Mouse (Mus musculus) stomach, embryonic 16.5 days (tissue): ENCODE results near the gene Oxld1. TPM values are rescaled to one million over a fixed set of nuclear protein-coding genes. Genes with fewer than 3 reads are reported as not detected.
A peak's percentile ranks its signal among the peaks of the same experiment; 100 is the strongest.

Experiments
- ATAC-seq: fragments of 200-750 bp; cut with Nextera tagmentation; 2 replicates; pipeline ENCODE4 v1.8.0; 2017; ENCODE audit warnings: moderate number of reproducible peaks, moderate TSS enrichment; ENCODE audit not compliant: insufficient read depth, low FRiP score
- H3K27ac ChIP-seq: fragments of 300-500 bp; sonication (generic); 2 replicates; pipeline ENCODE4 v1.5.1; 2014; ENCODE audit warnings: low read length
- H3K27me3 ChIP-seq: fragments of 300-500 bp; sonication (generic); 2 replicates; pipeline ENCODE4 v1.6.1; 2014; ENCODE audit warnings: low read length, control low read depth, mixed read lengths; ENCODE audit not compliant: control insufficient read depth, insufficient read depth
- H3K36me3 ChIP-seq: fragments of 300-500 bp; sonication (generic); 2 replicates; pipeline ENCODE4 v1.6.1; 2014; ENCODE audit warnings: low read length; ENCODE audit not compliant: control insufficient read depth, insufficient read depth
- H3K4me1 ChIP-seq: fragments of 300-500 bp; sonication (generic); 2 replicates; pipeline ENCODE4 v1.6.1; 2014; ENCODE audit warnings: low read length, control low read depth, mixed read lengths; ENCODE audit not compliant: control insufficient read depth, insufficient read depth
- H3K4me2 ChIP-seq: fragments of 300-500 bp; sonication (generic); 2 replicates; pipeline ENCODE4 v1.6.1; 2014; ENCODE audit warnings: low read depth, low read length, mixed read lengths
- H3K4me3 ChIP-seq: fragments of 300-500 bp; sonication (generic); replicated peaks from 2 replicates; pipeline ENCODE4 v1.5.1; 2014; ENCODE audit warnings: mild to moderate bottlenecking, low read length
- H3K9ac ChIP-seq: fragments of 300-500 bp; sonication (generic); 2 replicates; pipeline ENCODE4 v1.6.1; 2014; ENCODE audit warnings: low read length
- H3K9me3 ChIP-seq: fragments of 300-500 bp; sonication (generic); replicated peaks from 2 replicates; pipeline ENCODE4 v1.6.1; 2016; ENCODE audit warnings: low read length, control low read depth; ENCODE audit not compliant: control insufficient read depth
- WGBS: fragments of 180-500 bp; shearing (Covaris S2); extraction: QIAGEN DNeasy Blood & Tissue Kit; methylation state at CpG from one replicate; pipeline ENCODE4 v1.1.7; 2014; 5-methylcytosine and 5-hydroxymethylcytosine counted together
- polyA plus RNA-seq: library from polyadenylated mRNA; unstranded; fragments of >200 nt; fragmentation: Nextera tagmentation; extraction: Ambion mirVana; gene quantifications from 2 replicates; pipeline ENCODE4 v1.2.1, GENCODE M21; 2015

The Oxld1 gene
- polyA plus RNA-seq, 1 experiment from 2014 or later, result 14.0 TPM

DNA sequence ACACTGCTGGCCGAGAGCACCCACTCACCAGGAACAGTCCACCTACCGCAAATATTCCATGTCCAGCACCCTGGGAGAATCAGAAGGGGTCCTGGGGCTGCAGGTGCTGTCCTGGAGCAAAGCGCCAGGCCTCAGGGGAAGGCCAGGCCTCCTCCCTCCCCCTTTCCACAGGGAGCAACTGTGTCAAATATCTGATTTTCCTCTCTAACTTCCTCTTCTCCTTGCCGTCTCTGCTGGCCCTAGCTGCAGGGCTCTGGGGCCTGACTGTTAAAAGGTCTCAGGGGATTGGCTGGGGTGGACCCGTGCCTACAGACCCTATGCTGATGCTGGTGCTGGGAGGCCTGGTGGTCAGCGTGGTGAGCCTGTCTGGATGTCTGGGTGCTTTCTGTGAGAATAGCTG, 13.8 kb downstream of the Oxld1 start:
- ATAC-seq, result no peak
- no peaks in the 10 kb centered on the region for H3K36me3 ChIP-seq
- no peak overlapping the region for H3K4me2 ChIP-seq
- H3K27ac ChIP-seq, result no peak overlapping the region
- 74% methylated on average over 6 of the region's 6 CpGs for WGBS
- no peak overlapping the region for H3K9ac ChIP-seq
- H3K4me1 ChIP-seq, result no peaks in the 10 kb centered on the region
- H3K4me3 ChIP-seq, result no peak overlapping the region
- no peaks in the 10 kb centered on the region for H3K27me3 ChIP-seq
- no peaks in the 10 kb centered on the region for H3K9me3 ChIP-seq

DNA sequence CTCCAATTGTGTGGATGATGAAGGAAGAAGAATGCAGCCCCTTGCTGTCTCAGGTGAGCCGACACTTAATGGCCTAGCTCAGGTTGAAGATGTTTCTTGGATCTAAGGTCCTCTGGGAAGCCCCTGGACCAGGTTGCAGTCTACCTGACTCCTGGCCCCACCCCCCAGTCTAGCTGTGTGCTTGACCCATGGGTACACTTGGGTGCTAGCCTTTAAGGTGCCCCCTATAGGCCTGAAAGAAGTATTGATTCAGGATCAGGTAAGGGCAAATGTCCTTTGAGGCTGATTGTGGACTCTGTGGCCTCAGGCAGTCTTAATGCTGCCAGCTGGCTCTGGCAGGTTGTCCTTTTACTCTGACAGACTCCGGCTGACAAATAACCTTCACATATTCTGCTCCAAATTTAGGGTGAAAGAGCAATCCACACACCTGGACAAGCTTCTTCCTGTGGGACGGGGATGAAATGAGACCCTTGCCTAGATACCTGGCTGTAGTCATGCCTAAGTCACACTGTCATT, 15.0 kb downstream of the Oxld1 start:
- Histone ChIP-seq H3K36me3 (no peaks in the 10 kb centered on the region), H3K27me3 (no peaks in the 10 kb centered on the region), H3K9ac (no peak overlapping the region), H3K4me1 (no peaks in the 10 kb centered on the region), H3K4me2 (no peak overlapping the region), H3K27ac (no peak overlapping the region), H3K9me3 (no peaks in the 10 kb centered on the region), H3K4me3 (no peak overlapping the region)
- WGBS, result 84% methylated on average over 3 of the region's 3 CpGs
- no peak for ATAC-seq

- Histone ChIP-seq H3K27me3 (no peaks in the 10 kb centered on the region), H3K27ac (no peak within 1 kb of the TSS), H3K4me3 (no peak within 1 kb of the TSS), H3K4me2 (no peak within 1 kb of the TSS), H3K9ac (no peak within 1 kb of the TSS), H3K4me1 (no peaks in the 10 kb centered on the region), H3K9me3 (no peaks in the 10 kb centered on the region), H3K36me3 (no peaks in the 10 kb centered on the region)
- 87% methylated on average over 3 of the region's 3 CpGs for WGBS
- ATAC-seq, result no peak
Measured at GRCm38 (mm10) chr11:120442344-120442743, 15.5 kb downstream of the Oxld1 start, which contains the start of gene Tspan10. Gene Tspan10, plus strand, starts transcription at chr11:120442644.

DNA sequence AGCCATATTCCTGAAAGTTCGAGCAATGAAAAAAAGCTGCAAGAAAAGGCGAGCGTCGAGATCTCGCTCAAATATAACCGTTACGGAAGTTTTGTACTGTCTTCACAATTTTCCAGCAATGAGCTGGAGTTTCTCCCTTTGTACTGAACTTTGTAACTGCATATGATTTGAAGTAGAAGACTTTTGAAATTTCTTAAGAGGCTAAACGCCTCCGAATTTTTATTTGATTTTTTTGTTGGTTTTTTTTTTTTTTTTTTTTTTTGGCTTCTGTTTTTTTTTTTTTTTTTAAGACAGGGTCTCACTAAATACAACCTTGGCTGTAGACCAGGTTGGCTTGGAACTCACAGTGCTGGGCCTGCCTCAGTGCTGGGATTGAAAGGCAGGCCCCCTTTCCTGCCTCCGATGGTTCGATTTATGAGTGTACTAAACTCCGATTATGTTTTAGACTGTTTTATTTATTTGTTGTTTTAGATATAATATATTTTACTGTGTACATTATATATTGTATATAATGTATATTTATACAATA, 19.9 kb downstream of the Oxld1 start:
- 23% methylated on average over 12 of the region's 12 CpGs for WGBS

DNA sequence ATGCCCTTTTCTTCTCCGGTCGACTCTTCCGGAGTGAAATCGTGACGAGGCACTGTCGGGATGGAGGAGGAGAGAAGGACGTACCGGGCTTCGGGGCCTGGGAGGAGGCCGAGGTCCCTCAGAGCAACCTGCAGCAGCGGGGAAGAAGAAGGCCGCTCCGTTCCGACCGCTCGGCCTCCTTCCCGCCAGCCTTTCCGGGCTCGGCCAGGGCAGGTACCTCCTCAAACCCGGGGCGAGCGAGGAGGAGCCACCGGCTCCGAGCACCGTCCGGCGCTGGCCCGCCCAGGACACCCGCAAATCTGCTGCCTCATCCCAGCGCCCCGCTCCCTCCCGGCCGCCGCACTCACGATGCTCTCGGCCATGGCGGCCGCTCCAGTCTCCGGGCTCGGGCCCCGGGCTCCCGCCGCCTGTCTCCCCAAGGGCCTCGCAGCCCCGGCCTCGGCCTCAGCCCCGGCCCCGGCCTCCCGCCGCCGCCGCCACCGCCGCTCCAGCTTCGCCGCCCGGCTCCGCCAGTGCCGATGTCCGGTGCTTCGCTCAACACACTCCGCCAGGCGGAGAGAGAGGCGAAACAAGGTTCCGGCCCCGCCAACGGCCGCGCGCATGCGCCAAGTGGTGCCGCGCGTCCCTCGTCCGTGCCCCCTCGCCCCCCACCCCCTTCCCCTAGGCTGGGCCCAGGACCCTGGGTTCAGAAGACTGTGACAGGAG, 20.6 kb downstream of the Oxld1 start, which contains the start of gene Nploc4:
Gene Nploc4, minus strand, starts transcription at position 557 of the 705 bp plus-strand sequence.
- Histone ChIP-seq H3K36me3 (0 out of 2 replicates have a peak, but pooled peaks cover 3% of the 10 kb centered on the region), H3K4me2 (peak within 1 kb of the TSS; percentile 94), H3K27ac (peak within 1 kb of the TSS; percentile 60; the same call in 1 of the 2 replicates), H3K9me3 (no peaks in the 10 kb centered on the region), H3K4me3 (peak within 1 kb of the TSS; percentile 90), H3K4me1 (peaks cover 10% of the 10 kb centered on the region), H3K27me3 (no peaks in the 10 kb centered on the region), H3K9ac (peak within 1 kb of the TSS; percentile 94)
- ATAC-seq, result peak; percentile 92
- under 1% methylated on average over 77 of the region's 77 CpGs for WGBS

More for the DNA sequence above, 19.9 kb downstream of the Oxld1 start:
- Histone ChIP-seq H3K9ac (peak overlapping the region; percentile 94), H3K9me3 (no peaks in the 10 kb centered on the region), H3K27me3 (no peaks in the 10 kb centered on the region), H3K4me2 (peak overlapping the region; percentile 57), H3K4me1 (peaks cover 10% of the 10 kb centered on the region), H3K36me3 (0 out of 2 replicates have a peak, but pooled peaks cover 3% of the 10 kb centered on the region), H3K27ac (0 out of 2 replicates have a peak overlapping the region, but pooled peaks have one; percentile 21), H3K4me3 (peak overlapping the region; percentile 90)
- no peak for ATAC-seq

DNA sequence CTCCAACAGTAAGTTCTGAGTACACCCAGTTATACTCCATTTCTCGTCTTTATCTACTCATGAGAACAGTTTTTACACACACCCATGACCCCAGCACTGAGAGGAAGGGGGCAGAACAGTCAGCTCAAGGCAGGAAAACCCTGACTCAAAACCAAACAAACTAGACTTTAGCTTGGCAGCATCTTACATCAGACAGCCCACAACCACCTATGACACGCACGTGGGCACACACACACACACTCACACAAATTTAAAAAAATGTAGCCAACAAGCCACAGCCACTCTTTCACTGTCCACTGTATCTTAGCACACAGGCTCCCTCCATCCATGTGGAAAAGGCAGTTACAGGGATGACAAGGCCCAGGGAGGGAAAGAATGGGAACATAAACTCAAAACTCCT, 31.1 kb downstream of the Oxld1 start:
- Histone ChIP-seq H3K4me3 (no peak overlapping the region), H3K27ac (no peak overlapping the region), H3K9ac (no peak overlapping the region), H3K27me3 (no peaks in the 10 kb centered on the region), H3K9me3 (no peaks in the 10 kb centered on the region), H3K36me3 (peaks cover 13% of the 10 kb centered on the region; the same call in 1 of the 2 replicates), H3K4me1 (peaks cover 9% of the 10 kb centered on the region), H3K4me2 (no peak overlapping the region)
- ATAC-seq, result no peak
- WGBS, result 90% methylated on average over 3 of the region's 3 CpGs

- H3K4me2 ChIP-seq, result no peak overlapping the region
- H3K27ac ChIP-seq, result peak overlapping the region; percentile 33; the same call in 1 of the 2 replicates
- WGBS, result 59% methylated on average over 9 of the region's 9 CpGs
- peaks cover 9% of the 10 kb centered on the region for H3K4me1 ChIP-seq
- peaks cover 18% of the 10 kb centered on the region for H3K36me3 ChIP-seq
- ATAC-seq, result peak; percentile 55; the same call in 1 of the 2 replicates
- H3K9me3 ChIP-seq, result no peaks in the 10 kb centered on the region
- H3K4me3 ChIP-seq, result no peak overlapping the region
- no peak overlapping the region for H3K9ac ChIP-seq
- H3K27me3 ChIP-seq, result no peaks in the 10 kb centered on the region
Measured at GRCm38 (mm10) chr11:120423569-120424295, 34.1 kb downstream of the Oxld1 start.

DNA sequence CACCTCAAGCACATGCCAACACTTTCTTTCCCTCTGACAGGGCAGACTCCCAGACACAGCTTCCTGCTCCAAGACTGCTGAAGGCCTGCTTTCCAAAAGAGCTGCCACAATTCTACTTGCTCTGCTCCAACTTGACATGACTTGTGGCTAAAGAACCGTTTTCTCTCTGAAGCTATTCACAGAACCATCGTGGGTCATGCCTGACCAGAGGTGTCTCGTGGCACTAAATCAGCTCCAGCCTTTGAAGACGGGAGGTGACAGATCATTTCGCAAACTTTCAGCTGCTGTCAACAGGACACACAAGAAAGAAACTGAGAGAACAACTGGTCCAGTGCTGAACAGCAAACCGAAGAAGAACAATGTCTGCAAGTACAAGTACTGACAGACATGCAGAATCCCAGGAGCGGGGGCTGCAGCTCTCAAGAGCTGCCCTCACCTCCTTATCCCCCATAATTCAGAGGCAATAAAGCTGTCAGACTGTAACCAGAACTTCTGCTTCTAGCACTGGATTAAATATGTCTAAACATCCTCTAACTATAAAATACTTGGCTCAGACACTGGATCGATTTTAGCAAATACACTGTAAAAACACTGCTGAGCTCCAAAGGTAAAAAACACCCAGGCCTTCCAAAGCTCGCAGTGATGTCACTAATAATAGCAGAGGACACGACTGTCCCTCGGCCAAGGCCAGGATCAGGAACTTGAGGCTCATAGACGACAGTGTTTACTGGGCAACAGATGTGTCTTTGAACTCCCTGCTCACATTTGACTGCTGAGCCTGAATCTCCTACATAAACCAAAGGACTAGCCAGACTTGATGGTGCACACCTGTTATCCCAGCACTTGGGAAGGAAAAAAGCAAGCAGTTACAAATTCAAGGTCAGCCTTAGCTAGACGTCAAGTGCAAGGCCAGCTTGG, 35.0 kb downstream of the Oxld1 start:
- ATAC-seq, result peak; percentile 69; the same call in 1 of the 2 replicates
- 47% methylated on average over 13 of the region's 13 CpGs for WGBS
- Histone ChIP-seq H3K27me3 (no peaks in the 10 kb centered on the region), H3K36me3 (peaks cover 17% of the 10 kb centered on the region), H3K9ac (no peak overlapping the region), H3K4me2 (no peak overlapping the region), H3K27ac (peak overlapping the region; percentile 73; the same call in 1 of the 2 replicates), H3K4me1 (peaks cover 9% of the 10 kb centered on the region), H3K4me3 (no peak overlapping the region), H3K9me3 (no peaks in the 10 kb centered on the region)
